Mouse (Mus musculus) naive thymus-derived CD4-positive, alpha-beta T cell, adult 2 months (primary cell): Measurements from ENCODE around the gene Ubap1.
A peak's percentile ranks its signal among the peaks of the same experiment; 100 is the strongest.

ENCODE experiments used
- DNase-seq: peaks from one replicate; pipeline ENCODE4 v3.0.0-alpha.2; 2011; ENCODE audit warnings: low read depth

The Ubap1 gene

DNA sequence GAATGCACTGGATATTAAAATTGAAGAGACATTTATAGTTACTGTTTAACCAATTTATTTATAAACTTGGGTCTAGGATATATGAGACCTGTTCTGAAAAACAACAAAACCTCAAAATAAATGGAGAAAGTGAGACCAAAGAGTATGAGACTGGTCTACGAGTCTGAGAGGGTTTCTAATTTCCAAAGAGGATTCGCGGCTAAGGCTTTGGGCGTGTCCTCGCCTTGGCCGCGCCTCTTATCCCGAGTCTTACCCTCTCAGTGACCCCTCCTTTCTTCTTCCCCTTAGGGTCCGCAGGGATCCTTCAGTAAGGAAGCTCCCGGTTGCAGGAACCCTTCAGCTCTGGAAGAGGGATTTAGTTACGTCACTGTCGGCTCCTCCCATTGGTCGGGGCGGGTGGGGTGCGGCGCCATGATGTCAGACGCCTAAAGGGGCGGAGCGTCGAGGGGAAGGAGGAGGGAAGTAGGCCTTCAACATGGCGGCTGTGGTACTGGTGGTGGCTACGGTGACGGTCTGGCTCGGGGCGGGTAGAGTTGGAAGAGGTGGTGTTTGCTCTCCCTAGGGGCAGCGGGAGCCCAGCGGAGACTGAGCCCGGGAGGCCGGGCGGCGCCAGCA lies at the start of gene Ubap1:
TSS of gene Ubap1 (plus strand) at position 413 of the 615 bp plus-strand sequence.
- peak; percentile 96 for DNase-seq

GRCm38 (mm10) chr4:41303671-41304070 lies 45.1 kb upstream of the Ubap1 start:
- DNase-seq: no peak

DNA sequence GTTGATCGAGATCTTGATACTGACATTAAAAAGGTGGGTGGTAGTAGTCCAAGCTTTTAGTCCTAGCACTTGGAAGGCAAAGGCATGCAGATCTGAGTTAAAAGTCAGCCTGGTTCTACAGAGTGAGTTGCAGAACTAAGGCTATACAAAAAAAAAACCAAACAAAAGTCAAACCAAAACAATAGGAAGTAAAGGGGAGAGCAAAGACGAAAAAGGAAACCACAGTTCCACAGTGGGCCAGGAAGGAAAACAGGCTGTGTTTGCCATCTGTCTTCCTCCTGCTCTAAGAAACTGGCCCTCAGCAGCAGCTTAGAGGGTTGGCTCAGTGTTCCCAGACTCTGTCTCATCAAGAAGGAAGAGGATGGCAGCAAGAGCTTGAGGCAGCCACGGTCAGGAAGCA lies 44.5 kb upstream of the Ubap1 start:
- DNase-seq: peak; percentile 56

DNA sequence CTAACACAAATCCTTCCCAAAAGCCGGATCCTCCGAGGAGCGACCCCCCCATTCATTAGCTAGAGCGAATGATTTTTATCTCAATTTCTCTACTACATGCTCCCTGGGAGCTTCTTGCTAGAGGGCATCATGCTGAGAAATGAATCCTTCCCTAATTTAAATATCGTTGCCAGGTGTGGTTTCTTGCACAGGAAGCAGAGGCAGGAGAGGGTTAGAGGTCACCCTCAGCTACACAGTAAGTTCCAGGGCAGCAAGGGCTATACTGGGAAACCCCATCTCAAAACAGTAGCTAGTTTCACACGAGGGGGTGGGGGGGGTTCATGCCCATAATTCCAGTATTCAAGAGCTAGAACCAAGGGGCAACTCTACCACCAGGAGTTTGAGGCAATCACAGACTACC lies 41.4 kb upstream of the Ubap1 start:
- DNase-seq: no peak

DNA sequence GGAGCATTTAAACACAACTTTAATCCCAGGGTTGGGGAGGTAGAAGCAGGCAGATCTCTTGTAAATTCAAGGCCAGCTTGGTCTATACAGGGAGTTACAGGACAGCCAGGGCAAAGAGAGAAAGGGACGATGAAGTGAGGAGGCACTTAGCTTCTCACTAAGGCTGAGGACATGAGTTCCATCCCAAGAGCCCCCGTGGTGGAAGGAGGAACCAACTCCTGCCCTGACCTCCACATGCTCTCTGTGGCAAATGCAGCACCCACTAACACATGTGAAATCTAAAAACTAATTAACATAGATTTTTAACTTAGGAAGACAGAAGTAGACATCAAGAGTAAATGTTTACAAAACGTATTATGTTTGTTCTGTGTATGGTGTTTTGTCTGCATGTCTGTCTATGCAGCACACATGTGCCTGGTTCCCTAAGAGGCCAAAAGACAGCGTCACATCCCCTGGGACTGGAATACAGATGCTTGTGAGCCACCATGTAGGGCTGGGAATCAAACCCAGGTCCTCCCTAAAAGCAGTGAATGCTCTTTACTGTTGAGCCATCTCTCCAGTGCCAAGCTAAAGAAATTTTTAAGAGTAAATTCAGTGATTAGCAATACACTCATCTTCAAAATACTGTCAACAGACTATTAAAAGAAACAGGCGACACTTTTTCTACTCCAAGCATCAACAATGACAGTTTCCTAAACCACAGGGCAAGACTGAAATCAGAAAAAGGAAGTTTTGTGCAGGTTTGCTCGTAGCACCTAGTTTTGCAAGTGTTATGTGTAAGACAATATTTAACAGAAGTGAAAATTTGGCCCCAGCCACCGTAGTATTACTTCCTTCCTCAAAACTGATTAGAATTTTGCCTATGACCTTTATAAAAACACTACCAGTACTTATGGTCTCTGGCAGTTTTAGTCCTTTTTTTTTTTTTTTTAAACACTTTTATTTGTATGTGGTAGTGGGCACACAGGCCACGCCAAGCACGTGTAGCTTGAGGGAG lies 37.9 kb upstream of the Ubap1 start:
- DNase-seq: no peak

DNA sequence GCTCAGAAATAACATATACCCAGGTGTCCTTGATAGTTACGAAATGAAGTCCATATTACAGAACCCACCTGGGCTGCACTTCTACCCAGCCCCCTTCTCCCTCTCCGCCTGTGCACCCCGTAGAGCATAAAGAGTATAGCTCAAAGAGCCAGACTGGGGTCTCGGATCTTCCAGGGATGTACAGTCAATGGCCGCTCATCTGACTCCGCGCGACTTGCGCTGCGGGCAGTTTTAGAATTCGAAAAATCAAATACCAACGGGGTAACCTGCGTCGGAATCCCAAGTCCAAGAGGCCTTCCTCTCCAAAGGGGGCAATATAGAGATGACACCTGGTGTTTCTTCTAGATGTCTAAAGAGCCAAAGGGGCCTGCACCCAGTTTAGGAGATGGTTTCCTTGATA lies 35.1 kb upstream of the Ubap1 start:
- no peak for DNase-seq

DNA sequence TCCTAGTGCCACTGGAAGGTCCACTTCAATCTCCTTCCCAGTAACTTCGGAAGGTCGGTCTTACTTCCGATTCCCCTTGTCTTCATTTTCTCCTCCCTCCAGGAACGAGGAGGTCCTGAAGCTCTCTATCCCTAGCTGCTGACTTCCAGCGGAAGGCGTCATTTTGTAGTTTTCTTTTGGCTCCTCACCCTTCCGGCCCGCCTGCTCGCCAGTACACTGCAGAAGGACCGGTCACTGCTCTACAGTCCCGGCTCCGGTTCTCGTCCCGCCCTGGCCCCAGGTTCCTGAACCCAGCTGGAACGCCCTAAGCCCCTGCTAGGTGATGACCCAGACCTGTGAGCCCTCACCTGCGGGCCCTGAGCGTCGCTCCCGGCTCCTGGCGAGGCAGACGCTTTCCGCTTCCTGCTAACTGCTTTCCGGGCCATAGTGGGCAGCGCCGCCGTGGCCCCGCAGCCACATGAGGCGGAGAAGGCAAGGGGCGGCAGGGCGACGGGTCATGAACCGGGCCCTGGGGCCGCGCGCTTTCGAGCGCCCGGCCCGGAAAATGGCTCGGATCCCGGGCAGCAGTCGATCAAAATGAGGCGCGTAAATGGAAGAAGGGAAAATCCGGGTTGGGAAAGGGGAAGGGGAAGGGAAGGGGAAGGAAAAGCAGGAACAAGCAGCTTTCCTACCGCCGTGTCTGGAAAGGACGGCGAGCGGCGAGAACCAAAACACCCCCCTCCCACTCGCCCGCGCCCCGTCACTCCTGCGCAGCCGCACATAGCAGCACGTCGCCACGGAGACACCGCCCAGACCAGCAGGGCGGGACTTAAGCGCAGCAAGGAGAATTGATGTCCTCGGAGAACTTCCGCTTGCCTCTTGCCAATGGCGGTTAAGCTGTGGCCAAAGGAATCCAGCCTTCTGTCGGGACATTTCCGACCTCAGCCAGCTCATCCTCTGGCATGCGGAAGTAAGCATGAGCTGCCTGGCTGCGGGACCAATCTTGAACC lies 34.4 kb upstream of the Ubap1 start, which contains the start of gene Dcaf12:
TSS of gene Dcaf12 (minus strand) at position 749 of the 989 bp plus-strand sequence.
- DNase-seq: peak; percentile 93

- DNase-seq: peak; percentile 26
These were observed 33.6 kb upstream of the Ubap1 start for GRCm38 (mm10) chr4:41315173-41315572.

GRCm38 (mm10) chr4:41318267-41318666 lies 30.5 kb upstream of the Ubap1 start:
- DNase-seq: no peak

GRCm38 (mm10) chr4:41320971-41321370 lies 27.8 kb upstream of the Ubap1 start:
- DNase-seq: no peak

DNA sequence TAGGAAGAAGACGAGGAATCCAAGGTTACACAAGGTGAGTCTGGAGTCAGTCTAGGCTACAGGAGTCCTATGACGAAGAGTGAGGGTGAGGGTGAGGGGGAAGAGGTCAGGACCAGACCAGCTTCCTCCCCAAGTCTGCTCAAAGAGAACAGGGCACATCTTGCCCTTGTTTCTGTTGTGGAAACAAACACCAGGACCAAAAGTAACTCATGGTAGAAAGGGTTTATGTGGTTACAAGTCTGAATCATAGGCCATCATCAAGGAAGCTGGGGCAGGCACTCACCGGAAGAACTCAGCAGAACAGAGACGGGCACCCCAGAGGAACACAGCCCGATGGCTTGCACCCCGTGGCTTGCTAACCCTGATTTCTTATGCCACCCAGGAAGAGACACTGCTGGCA lies 21.9 kb upstream of the Ubap1 start:
- DNase-seq: peak; percentile 31

DNA sequence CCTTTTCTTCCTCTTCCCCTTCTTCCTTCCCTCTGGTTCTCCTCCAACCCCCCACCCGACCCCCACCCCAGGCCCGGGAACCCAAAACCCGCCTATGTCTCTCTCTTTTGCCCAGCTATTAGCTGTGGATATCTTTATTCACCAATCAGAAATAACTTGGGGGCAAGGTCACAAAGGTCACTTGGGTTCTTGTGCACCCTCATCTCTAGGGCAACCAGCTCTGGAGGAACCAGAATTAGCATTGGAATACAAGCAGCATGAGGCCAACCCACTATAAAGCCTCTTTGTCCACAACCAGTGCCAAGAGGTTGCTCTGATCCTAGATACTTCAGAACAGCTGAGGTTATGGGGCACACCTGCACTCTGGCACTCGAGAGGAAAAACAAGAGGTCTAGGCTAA lies 19.3 kb upstream of the Ubap1 start:
- DNase-seq: no peak

DNA sequence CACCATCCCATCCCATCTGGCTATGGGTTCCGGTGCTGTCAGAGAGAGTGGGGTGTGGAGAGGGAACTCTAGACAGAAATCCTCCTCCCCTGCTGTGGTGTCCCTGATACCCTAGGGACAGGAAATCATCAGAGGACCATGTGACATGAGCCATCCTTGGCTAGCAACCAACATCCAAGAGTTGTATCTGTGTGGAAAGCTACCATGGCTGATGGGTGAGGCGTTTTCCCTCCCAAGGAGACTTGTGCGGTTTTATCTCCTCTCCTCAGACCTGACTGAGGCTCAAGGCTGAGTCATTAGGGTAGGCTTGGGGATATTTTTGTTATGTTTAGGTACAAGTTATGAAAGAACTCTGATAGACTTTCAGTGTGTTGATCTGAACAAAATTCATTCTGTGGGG lies 17.7 kb upstream of the Ubap1 start:
- DNase-seq: no peak

DNA sequence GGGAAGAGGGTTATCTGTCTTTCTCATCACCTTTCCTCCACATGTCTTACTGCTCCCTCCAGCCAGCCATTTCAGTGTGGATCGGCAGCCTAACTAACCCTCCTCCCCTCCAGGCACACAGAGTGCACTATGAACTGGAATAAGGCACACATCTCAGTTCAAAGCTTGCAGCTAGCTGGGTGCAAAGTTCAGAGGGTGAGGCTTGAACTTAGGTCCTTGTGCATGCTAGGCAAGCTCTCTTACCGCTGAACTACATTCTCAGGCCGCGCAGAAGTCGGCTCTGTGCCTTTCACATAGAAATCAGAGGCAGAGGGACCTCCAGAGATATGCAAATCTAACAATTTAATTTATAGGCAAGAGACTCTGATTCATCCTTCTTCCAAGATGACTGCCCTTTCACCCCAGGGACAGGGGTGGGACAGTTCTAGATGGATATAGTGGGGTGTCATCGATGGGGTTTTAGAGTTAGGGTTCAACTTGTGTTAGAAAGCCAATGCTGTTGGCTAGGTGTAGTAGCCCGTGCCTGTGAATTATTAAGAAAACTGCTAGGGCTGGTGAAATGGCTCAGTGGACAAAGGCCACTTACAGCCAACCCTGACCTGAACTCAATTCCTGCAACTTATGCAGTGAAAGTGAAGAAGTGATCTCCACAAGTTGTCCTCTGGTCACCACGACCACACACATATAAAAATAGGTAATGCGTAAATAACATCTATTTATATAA lies 16.9 kb upstream of the Ubap1 start:
- DNase-seq: no peak

GRCm38 (mm10) chr4:41336546-41336945 lies 12.2 kb upstream of the Ubap1 start:
- no peak for DNase-seq

DNA sequence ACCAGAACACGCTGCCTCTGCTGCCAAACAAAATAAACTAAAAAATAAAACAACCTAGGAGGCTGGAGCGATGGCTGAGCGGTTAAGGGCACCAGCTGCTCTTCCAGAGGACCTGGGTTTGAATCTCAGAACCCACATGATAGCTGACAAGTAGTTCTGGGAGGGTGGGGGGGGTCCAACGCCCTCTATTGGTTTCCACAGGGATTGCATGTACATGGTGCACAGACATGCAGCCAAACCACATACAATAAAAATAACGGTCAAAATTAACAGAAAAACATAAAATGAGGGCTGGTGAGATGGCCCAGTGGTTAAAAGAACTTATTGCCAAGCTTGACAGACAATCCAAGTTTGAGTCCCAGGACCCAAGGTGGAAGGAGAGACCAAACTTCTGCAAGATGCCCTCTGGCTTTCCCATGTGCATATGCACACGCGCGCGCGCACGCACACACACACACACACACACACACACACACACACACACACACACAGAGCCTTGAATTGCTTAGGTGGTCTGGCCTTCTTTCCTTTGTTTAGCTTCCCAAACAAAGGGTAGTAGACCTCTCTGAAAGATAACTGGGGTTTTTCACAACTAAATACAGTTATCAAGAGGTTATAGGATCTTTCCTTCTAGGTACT lies 7.8 kb upstream of the Ubap1 start:
- DNase-seq: no peak

DNA sequence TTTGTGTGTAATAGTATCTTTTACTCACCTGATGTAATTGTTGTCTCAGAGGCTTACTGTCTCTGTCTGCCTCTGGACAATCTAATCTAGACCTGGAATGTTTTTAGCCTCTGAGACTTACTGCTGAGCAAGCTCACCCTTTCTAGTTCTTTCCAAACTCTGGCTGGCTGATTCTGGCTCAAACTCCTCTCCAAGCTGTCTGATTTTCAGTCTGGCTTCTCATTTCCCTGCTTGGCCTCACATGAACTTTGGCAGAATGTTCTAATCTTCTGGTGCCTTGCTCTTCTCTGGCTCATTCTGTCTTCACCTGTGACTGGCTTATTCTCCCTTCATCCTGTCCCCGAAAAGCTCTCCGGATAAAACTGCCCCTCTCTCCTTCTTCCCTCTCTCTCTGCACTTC lies 2.8 kb upstream of the Ubap1 start:
- DNase-seq: no peak

- DNase-seq: peak; percentile 64
These were observed 957 bp upstream of the Ubap1 start for GRCm38 (mm10) chr4:41347839-41348238.

- DNase-seq: no peak
These were observed 399 bp downstream of the Ubap1 start for GRCm38 (mm10) chr4:41349199-41349591.

DNA sequence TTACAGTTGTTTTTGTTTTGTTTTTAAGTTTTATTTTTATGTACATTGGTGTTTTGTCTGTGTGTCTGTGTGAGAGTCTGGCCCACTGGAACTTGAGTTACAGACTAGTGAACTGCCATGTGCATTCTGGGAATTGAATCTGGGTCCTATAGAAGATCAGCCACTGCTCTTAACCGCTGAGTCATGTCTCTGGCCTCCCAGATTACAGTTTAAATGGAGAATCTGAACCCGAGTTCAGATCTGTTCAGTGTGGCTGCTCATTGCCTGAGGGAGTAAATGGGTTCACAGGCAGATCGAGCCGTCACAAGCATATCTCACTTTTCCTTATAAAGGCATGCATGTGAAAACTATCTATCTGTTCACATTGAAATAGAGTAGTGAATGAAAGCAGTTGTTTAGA lies 4.0 kb downstream of the Ubap1 start:
- no peak for DNase-seq

- DNase-seq: no peak
These were observed 4.5 kb downstream of the Ubap1 start for GRCm38 (mm10) chr4:41353265-41353664.
